Mouse (Mus musculus) kidney, adult 9 months (tissue): ENCODE results near the gene Tnni1.

Experiments
- DNase-seq: peaks from one replicate; pipeline ENCODE4 v3.0.0; 2022

The Tnni1 gene

DNA sequence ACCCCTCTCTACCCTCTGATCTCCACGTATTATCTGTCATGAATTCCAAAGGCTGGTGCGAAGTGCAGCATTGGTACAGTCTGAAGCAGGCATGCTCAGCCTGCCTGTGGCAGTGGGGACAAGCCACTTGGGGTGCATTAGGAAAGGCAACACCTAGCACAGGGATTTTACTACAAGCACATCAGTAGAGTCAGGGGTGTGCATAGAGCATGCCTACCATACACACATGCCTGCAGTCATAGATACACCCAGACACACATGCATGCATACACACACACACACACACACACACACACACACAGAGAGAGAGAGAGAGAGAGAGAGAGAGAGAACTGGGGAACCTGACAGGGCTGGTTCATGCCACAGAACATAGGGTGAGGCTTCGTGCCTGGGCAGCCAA is 33.0 kb downstream of the Tnni1 start:
- DNase-seq = no peak

DNA sequence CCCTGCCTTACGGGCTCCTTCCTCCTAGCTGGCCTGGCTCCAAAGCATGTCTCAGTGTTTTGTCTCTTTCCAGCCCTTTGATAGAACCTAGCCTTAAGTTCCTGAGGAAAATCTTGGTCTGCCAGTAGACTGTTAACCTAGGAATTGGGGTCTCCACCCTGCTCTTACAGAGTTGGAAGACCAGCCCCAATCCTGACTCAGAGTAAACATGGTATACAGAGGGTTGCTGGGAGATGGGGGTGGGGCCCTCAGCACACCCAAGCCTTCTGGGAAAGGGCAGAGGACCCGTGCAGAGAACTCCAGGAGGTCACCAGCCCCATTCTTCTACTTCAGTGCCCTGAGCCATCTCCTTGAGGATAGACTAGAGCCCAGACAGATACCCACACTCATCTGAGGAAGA is 33.4 kb downstream of the Tnni1 start:
- peak; percentile 48 for DNase-seq

DNA sequence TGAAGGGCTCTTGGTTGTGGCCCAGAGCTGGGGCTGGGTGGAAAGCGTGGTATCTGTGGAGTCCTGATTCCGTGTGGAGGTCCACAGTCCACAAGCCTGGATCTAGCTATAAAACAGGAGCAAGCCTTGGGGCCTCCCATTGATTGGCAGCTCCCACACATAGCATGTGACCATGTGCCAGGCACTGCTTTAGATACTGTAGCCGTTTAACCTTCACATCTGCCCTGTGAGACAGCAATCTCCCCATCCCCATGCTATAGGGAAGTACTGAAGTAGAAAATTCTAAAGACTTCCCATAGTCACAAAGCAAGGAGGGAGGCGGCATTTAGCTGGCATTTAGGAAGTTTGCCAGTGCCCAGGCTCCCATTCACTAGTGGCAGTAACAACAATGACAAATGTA is 33.8 kb downstream of the Tnni1 start:
- peak; percentile 49 for DNase-seq

- DNase-seq = peak; percentile 93
Measured at GRCm38 (mm10) chr1:135813687-135814395, 34.6 kb downstream of the Tnni1 start.

- DNase-seq = peak; percentile 52
Measured at GRCm38 (mm10) chr1:135814531-135814930, 35.3 kb downstream of the Tnni1 start.

GRCm38 (mm10) chr1:135817595-135817994 is 38.4 kb downstream of the Tnni1 start:
- no peak for DNase-seq

- peak; percentile 74 for DNase-seq
Measured at GRCm38 (mm10) chr1:135818481-135819086, 39.4 kb downstream of the Tnni1 start, which contains the start of gene Lad1. Lad1 (plus strand) TSS chr1:135818598.

DNA sequence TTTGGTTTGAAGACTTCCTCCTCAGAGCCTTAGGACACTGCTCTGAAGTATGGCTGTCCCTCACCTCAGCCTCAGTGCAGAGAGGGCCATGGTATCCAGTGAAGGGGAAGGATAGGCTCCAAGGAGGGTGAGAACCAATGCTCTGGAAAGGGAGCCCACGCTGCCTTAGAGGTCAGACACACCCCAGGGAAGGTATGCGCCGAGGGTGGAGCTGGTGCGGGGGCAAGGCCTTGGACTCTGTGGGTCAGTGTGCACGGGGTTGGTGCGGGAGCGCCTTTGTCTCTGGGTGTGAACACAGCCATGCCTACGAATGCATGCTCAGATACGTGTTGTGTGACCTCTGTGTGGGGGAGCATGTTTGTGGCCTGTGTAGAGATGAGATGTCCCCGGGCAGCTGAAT is 40.8 kb downstream of the Tnni1 start:
- DNase-seq = peak; percentile 56

DNA sequence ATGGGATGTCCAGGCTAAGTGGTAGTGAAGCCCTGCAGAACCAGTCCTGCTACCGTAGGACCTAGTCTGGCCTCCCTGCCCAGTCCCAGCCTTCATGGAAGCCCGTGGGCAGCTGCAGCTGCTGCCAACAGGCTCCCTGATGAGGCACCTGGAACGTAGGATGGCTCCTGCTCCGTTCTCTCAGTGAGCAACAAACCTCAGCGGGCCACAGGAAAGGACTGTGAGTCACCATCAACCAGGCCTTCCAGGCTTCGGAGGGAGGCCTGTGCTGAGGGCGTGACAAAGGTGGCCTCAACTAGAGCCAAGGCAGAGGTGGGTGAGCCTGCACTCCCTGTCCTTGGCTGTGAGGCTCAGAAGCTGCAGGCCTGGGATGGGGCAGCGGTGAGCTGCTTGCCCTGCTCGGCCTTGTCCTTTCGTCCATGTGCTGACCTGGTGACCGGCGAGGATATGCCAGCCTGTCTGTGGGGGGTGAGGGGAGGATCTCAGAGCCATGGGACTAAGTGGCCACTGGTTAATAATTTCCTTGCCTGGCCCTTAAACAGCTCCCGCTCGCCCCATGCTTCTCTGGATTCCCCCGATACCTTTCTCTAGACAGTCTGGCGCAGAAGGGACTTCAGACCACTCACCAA is 41.6 kb downstream of the Tnni1 start:
- peak; percentile 94 for DNase-seq

GRCm38 (mm10) chr1:135821780-135822179 is 42.5 kb downstream of the Tnni1 start:
- DNase-seq = no peak

DNA sequence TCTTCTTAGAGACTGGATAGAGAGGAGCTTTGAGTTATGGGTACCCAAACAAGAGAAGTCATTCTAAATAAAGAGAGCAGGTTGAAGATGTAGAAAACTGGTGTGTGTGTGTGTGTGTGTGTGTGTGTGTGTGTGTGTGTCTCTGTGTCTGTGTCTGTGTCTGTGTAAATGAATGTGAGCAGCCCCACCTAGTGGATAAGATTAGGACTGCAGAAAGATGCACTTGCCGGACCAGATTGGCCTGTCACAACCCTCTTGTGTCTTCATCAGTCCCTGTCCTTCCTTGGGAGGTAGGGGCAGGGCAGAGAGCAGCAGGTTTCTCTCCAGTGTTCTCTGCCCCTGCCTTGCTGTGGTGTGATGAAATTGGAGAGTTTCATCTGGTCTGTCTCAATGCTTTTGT is 49.7 kb downstream of the Tnni1 start:
- DNase-seq = peak; percentile 68

- no peak for DNase-seq
Measured at GRCm38 (mm10) chr1:135834206-135834859, 55.1 kb downstream of the Tnni1 start.

DNA sequence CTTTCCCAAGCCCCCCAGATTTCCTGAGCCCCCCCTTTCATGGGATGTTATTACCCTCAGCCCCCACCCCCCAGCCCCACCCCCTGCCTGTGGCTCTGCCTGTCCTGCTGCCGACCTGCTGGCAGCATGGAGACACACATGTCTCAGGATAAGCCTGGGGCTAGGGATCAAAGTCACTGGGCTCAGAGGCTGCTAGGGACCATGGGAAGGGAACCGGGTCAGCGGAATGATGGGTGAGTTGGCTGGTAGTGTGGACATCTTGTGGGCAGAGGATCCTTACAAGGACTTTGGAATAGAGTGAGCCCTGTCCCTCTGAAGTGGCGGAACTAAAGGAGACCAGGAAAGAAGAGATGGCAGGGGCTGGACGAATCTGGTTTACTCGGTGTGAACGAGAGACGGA is 55.7 kb downstream of the Tnni1 start:
- no peak for DNase-seq

- no peak for DNase-seq
Measured at GRCm38 (mm10) chr1:135835716-135836483, 56.7 kb downstream of the Tnni1 start, which contains the start of gene Tnnt2. Tnnt2 (plus strand) TSS chr1:135836354.

GRCm38 (mm10) chr1:135838626-135839025 is 59.4 kb downstream of the Tnni1 start:
- no peak for DNase-seq

DNA sequence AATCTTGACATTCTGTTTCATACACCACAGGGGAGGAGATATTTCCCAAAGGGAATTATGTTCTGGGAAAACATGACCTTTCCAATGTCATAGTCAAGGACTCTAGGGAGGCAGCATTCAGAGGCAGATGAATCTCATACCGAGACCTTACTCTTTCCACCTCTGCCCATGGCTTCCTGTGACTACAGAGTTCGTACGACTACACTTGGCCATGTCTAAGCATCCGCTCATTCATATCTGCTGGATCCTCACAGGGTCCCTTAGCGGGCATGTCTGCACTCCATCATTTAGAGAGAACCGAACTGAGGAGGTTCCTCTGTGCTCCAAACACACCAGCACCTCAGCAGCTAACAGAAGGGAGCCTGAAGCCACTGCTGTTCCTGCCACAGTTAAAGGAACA is 59.8 kb downstream of the Tnni1 start:
- DNase-seq = no peak

- no peak for DNase-seq
Measured at GRCm38 (mm10) chr1:135840675-135841395, 61.6 kb downstream of the Tnni1 start.

DNA sequence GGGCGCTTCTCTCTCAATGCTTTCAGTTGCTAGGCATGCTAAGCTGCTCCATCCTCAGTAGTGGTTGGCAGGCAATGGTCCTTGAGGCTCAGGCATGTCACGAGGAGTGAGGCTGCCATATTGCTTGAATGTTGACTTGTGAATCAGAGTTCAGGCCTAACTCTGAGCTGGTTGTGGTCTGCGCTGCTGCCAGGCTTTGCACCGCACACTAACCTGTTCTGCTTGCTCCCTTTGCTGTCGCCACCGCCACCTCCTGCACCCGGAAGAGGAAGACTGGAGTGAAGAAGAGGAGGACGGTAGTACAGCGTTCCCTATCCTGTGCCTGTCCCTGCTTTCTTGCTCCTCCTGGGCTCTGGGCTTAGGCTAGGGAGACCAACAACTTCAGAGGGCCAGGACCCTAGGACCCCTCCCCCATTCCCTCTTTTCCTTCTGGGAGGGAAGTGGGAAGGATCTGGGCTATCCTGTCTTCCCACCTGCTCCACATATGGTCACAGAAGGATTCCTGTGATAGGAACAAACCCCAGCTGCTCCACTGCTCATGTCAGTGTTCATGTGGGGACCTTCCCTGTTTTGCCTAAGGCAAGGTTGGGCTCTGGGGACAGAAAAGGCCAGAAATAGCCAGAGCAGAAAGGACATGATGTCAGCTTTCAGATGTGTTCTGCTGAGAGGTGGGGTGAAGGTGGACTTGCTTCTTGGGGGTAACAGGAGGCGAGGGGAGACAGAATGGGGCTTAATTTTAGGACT is 64.5 kb downstream of the Tnni1 start:
- DNase-seq = no peak

- DNase-seq = no peak
Measured at GRCm38 (mm10) chr1:135844481-135844880, 65.2 kb downstream of the Tnni1 start.

- no peak for DNase-seq
Measured at GRCm38 (mm10) chr1:135846632-135847031, 67.4 kb downstream of the Tnni1 start.

DNA sequence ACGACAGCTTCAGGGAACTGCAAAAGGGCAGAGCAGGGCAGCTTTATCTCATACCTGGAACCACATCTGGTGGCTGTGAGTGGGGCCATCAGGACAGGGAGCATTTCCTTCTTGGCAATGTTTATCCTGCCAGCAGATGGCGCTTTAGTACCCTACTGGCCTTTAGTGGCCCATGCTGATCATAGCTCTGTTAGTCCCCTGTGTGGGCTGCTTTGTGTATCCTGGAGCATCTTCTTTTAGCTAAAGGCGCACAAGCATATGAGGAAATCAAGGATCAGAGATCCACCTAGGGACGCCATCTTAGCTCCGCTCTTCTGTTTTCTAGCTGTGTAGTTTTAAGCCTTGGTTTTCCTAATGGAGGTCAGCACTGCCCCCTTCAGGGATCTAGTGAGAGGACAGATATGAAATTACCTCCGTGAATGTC is 67.9 kb downstream of the Tnni1 start:
- peak; percentile 49 for DNase-seq
